Mouse (Mus musculus) layer of hippocampus, postnatal 10 days (tissue): ENCODE results near the gene 4931428F04Rik. TPM values are rescaled to one million over a fixed set of nuclear protein-coding genes. Genes with fewer than 3 reads are reported as not detected.
A peak's percentile ranks its signal among the peaks of the same experiment; 100 is the strongest.

Source experiments
- DNase-seq, 2 experiments: peaks; one replicate each; pipeline ENCODE4 v3.0.0; 2021; ENCODE audit warnings: low spot score in 2 of 2
- long read RNA-seq: library from polyadenylated mRNA; stranded (forward); transcript quantifications from one replicate; pipeline ENCODE4 v2.0.0, GENCODE M21; 2023
- total RNA-seq, 2 experiments: library from RNA; stranded (reverse); gene quantifications; 2 replicates each; pipeline ENCODE4 v1.2.3; 2021

The 4931428F04Rik gene
- total RNA-seq: 10 to 100 TPM; 60.0 to 60.5 TPM
- long read RNA-seq, transcript 4931428F04Rik-201 (7 exons, 3,492 nt): major isoform, 7 of 21 reads
- long read RNA-seq, partial matches to known transcripts: 3 of 21 reads
- long read RNA-seq, other reads (novel, unspliced or antisense): 4 of 21 reads

DNA sequence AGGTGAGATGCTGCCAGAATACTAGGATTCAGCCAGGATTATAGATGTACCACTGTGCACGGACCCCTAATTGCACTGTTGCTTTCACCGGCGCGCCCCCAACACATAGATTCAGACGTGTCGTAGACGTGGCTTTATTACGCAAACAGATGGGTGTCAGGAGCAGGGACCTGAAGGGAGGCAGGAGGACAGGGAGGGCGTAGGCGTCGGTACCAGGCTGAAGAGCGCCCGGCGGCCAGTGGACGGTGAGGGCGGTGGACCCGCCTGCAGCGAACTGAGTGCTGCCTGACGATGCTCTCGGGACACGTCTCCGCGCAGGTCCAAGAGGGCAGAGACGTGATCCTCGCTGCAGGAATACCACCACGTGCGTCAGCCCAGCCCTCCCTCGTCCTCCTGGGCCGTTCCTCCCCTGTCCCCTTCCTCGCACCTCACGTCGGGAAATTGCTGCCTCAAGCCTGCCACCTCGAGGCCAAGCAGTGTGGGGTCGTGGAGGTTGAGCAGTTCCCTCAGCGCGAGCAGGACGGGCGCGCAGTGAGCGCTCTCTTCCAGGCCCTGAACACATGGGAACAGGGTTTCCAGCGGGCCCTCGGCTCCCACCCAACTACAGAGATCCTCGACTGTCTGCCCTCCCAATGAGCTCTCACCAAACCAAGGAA, at the start of gene 4931428F04Rik:
4931428F04Rik (minus strand) TSS at position 60 of the 656 bp plus-strand sequence.
- peak; percentile 67 for DNase-seq

DNA sequence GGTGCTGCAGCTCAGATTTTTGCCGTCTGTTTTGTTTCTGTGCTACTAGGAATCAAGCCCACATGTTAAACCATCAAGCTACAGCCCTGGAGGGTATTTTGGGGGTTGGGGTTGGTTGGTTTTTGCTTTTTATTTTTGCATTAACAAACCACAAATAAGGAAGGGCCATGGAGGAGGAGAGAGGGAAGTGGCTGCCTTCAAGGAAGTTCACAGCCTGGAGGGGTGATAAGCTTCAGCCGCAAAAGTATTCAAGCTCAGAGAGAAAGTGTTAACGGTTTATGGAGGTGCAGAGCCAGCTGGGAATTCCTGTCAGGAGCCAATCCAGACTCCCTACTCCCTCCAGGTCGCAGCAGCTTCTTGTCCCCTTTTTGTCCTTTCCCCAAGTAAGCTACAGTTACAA, 49.3 kb upstream of the 4931428F04Rik start:
- no peak for DNase-seq

DNA sequence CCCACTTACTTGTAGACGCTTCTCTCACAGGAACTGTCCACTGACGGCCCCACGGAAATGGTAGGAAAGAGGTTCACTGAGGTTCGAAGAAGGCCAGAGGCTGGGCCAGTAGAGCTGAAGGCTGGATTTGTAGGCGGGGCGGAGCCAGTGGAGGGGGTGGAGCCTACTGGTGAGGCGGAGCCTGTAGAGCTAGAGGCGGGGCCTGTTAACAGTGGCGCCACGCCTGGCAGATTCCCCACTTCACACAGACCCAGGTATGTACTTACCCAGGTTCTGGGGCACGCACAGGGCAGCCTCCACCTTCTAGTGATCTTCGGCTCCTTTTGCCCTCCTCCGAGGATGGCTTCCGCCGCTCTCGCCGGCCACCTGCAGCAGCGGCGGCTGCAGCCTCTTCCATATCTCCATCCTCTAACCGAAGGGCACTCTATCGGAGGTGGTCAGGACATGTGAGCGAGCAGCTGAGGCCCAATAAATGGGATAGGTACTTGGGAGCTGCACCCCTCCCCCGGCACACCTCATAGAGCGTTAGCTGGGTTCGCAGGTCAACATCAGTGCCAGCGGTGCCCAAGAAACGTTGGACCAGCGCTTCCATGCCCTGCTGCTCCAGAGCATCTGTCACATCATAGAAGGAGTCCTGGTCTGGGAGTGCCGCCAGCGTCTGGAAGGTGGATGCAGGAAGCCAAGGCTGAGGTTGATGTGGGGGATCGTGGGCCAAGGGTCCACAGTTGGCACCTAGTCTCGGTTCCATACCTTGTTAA, 46.9 kb upstream of the 4931428F04Rik start:
- DNase-seq: no peak

DNA sequence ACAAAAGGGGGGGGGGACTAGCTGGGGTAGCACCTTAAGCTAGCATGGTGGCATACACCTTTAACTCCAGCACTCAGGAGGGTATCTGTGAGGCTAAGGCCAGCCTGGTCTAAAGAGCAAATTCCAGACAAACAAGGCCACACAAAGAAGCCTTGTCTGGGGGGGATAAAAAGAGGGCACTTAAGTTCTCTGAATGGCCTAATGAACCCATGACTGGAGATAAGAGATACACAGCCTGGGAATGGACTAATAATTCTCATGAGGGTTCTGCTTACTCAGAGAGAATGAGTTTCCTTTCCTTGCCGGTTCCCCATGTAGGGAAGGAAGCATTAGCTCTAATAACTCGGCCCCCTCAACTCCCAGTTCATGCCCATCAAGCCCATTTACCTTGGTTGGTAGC, 42.9 kb upstream of the 4931428F04Rik start:
- no peak for DNase-seq

DNA sequence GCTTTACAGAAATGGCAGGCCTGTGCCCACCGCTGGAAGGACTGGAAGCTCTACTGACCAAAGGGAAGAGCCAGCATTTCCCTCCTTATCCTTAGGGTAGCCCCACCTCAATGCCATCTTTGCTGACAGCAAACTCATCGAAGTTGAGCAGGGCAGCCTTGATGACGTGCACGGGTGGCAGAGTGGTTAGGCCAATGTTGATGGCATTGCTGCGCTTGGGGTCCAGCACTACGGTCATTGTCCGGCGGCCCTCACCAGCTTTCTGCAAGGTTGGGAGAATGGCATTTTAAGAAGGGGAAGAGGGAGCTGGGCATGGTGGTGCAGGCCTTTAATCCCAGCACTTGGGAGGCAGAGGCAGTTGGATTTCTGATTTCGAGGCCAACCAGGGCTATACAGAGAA, 42.3 kb upstream of the 4931428F04Rik start:
- DNase-seq: no peak

DNA sequence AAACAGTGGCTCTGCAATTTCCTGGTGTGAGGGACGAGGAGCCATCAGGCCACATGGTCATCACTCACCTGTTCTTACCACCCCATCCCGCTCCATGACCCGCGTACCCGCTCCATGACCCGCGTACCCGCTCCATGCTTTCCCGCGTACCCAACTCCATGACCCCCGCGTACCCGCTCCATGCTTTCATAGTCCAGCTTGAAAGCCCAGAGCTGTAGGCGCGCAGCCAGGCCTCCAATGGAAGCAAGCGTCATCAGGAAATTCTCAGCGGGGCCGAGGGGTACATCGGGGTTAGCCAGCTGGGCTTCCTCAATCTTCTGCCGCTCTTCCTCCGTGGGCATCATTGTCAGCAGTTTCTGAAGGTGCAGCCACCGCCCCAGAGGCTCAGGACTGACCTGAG, 41.8 kb upstream of the 4931428F04Rik start:
- no peak for DNase-seq

DNA sequence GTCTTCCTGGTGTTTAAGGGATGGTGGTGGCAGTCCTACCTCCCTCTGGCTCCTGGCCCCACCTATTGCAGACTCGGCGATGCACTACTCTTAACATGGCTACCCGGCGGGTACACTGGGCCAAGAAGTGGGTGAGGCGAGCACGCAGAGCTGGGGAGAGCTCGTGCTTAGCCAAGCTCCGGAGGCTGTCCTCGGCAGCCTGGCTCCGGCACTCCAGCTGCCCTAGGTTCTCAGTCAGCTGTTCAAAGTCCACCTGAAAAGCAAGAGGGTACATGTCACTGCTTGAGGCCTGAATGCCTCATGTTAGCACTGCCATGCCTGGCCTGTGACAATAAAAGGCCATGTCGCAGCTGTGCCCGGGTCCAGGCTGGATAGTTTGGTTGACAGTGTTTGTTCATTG, 40.7 kb upstream of the 4931428F04Rik start:
- no peak for DNase-seq

DNA sequence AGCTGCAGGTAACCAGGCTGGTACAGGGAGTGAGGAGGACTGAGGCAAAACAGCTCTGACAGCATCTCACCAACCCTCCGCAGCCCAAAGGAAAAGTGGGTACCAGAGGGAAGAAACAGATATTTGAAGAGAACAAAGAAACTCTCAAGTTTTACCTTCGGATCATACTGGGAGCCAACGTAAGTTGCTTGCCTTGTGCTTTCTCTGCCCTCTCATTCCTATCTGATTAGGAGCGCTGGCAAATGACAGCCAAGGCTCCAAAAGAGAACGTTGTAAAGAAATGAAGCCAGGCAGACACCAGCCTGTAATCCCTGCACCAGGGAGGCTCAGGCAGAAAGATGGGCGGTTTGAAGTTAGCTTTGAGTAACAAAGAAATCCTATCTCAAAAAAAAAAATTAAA, 37.3 kb upstream of the 4931428F04Rik start:
- no peak for DNase-seq

DNA sequence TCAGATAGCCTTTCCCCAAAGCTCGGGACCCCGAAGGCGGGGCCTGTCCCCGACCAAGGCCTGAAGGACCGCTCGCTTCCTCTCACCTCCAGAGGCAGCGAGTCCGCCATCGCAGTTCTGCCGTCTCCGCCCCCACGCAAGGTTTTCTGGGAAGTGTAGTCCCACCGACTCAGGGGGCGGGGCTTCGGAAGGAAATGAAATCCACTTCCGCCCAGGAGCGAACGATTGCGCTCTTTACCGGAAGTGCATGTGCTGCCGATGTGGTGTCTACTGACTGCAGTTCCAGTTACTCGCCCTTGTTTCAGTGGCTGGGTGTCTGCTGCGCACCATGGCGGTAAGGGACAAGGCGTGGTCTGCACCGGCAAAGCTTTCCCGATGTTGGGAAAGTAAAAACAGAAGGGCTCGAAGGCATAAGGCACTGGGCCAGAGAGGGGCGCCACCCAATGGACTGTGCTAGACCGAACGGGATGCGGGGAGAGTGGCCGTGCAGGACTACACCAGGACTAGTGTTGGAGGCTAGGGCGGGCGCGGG, 36.5 kb upstream of the 4931428F04Rik start, which contains the start of the genes Lrrc29 and Tmem208:
Lrrc29 (minus strand) TSS at position 138 of the 532 bp plus-strand sequence.
Tmem208 (plus strand) TSS at position 214 of the 532 bp plus-strand sequence.
- peak; percentile 97 to 98 for DNase-seq

DNA sequence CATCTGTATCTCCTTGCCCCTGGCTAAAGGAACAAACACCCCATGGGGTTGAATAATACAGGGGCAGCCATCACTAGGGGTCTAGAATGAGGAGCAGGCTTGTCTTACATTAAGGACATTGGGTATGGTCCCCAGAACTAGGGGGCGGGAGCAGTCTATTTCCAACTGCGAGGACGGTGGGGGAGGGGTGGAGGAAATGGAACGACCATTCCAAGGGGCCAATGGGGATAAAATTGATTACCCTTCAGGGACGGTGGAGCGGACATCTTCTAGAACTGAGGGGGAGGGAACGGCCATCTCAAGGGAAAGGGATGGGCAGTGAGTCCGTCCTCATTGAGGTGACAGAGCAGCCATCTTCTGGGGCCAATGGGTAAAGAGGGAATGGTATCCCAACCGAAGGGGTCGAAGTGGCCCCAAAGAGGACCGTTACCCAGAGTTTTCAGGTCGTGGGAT, 36.0 kb upstream of the 4931428F04Rik start:
- peak in 1 of 2 experiments; percentile 30 for DNase-seq

DNA sequence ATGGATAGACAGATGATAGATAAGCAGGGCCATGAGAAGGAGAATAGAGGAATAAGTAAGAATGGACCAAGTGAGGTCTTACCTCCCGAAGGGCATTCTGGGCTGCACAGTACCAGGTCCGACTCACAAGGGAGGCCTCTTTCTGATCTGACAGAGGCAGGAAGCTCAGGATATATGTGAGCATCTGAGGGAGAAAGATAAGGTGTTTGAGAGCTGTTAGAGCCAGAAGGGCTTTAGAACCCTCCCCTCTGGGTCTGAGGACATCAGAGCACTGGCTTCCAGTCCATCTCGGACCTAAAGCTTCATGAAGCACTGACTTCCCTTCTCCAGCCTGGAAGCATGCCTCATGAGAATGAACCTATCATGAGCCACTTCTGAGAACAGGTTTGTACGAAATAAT, 33.5 kb upstream of the 4931428F04Rik start:
- no peak for DNase-seq

DNA sequence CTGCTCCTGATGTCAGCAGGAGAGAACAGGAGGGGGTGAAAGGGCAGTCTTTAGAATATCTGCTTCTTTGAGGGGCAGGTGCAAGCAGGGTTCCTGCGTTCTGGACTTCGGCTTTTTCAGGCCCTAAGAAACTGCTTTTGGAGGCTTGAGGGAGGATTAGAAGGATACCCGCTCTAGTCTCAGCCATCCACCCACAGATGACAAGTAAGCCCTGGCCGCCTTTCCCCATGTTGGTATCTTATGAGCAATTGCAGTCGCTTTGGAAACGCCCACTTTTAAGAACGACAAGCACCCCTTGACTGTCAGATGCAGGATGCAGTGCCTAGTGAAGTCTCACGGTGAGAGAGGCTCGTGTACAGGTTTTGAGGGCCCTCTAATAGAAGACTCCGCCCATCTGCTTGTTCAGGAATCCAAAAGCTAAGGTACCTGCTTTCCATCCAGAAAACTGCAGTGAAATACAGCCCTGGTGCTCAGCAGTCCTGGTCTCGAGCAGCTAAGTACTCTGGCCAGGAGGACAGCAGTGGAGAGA, 29.1 kb upstream of the 4931428F04Rik start:
- DNase-seq: no peak

DNA sequence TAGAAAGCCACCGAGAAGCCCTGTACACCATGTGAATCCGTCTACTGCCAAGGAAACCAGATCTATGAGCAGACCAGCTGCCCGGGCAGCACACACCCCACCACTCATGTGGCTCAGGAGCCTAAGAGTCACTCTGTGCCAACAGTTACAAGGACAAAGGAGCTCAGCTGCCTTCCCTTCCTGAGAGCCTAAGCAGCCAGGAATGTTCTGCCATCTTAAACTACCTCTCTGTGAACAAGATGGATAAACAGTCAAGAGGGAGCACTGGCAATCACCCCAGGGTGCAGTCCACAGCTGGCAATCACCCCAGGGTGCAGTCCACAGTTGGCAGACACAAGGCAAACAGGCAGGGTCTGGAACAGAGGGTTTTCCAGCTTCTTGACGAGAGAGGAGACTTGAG, 28.3 kb upstream of the 4931428F04Rik start:
- DNase-seq: no peak

DNA sequence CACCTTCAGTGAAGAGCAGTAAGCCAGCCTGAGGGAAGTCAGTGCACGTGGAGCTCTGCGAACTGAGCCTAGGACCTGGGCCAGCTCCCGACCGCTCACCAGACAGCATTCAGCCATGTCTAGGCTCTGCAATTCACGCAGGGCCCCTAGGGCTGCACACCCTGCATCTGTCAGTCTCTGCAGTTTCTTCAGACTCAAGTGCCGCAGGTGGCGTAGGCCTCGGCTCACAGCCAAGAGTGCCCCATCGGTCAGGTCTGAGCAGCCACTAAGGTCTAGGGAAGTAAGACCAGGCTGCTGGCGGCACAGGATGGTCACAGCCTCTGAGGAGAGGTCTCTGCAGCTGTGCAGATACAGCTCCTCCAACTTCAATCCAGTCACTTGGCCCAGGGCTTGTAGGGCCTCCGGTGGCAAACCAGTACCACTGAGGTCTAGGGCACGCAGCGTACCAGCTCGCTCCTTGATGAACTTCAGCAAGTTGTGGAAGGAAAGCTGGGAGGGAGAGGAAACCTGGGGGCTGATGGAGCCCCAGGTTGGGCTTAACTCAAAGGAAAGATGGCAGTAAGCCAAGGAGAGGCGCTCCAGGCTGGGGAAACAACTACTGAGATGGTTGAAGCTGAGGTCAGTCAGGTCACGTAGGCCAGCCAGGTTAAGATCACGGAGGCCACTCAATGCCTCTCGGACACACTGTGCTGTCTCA, 25.6 kb upstream of the 4931428F04Rik start:
- DNase-seq: no peak

DNA sequence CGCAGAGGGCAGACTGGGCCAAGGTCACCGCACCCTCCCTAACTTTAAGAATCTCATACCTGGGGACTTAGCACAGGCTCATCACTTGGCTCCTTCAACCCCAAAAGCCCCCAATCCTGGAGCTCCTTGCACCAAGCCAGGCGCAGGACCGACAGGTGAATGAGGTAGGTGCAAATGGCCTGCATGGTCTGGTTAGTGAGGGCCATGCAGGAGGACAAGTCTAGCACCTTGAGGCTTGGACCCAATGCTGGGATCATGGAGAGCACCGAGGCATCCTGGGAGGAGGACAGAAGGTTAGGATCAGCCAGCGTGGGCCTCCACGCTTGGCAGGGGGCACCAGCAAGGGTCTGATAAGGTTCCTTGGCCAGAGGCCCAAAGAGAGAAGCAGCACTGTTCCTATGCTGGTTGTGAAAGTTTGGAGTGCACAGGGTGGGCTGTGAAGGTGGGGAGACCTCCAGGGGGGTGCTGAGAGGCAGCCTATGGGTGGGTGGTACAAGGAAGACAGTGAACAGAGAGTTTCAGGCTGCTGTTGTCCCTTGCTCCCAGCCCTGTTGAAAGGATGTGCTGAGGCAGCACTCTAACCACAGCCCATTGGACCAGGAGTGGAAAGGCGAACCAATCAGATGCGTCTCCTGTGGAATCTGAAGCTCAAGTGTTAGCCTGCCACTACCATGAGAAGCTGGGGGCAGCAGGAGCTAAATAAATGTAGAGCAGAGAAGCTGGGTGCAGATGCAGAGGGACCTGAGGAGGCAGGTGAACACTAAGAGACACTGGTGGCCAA, 24.1 kb upstream of the 4931428F04Rik start:
- no peak for DNase-seq

DNA sequence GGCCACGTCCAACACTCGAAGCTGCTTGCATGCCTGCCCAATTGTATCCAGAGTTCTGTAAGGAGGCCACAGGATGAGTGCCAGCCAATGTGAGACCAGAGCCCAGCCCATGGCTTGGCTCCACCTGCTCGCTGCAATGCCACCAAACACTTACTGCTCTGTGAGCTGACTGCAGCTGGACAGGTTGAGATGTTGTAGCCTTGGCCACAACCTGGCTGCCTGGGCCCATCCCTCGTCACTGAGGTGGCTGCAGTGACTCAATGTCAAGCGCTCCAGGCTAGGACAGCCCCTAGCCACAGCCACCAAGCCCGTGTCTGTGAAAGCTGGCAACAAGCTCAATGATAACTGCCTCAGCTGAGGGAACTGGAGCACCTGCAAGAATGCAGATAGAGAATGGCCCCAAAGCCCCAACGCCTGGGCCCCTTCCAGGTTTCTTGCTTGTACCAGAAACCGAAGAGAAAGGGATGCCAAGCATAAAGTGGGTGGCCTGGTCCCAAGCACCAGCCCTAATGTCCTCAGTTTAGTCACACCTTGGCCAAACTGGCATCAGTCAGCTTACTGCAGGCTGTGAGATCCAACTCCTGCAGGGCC, 23.3 kb upstream of the 4931428F04Rik start:
- DNase-seq: no peak

DNA sequence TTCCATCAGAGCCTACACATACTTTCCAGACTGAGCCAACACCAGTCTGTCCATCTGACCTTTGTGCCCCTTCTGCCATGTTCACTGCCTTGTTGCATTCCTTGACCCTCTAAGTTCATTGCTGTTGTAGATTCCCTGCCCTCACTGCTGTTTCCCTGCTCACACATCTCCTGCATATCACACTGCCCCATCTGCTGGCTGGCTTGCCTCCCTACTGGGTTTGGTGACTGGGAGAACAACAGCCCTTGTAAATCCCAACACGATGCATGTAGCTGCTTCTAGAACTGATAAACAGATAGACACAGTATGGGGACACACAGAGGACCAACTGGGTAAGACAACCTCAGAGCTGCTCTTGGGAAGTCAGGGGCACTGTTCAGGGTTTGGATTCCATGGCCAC, 22.1 kb upstream of the 4931428F04Rik start:
- no peak for DNase-seq

DNA sequence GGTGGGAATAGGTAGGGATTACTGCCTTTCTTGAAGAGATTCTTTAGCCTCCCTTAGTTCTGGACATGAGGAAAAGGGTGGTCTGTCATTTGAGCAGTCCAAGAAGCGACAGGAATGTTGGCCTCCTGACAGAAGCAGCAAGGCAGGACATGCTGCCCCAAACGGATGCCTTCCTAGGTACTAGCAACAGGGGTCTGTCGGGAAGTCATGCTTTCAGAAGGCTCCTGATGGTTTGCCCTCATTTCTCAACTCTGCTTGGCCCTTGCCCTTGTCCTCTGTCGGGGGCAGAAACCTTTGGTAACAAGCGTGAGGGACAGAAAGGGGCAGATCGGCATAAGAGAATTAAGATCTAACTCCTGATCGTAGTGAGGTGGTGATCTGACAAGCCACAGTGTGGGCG, 20.5 kb upstream of the 4931428F04Rik start:
- no peak for DNase-seq

DNA sequence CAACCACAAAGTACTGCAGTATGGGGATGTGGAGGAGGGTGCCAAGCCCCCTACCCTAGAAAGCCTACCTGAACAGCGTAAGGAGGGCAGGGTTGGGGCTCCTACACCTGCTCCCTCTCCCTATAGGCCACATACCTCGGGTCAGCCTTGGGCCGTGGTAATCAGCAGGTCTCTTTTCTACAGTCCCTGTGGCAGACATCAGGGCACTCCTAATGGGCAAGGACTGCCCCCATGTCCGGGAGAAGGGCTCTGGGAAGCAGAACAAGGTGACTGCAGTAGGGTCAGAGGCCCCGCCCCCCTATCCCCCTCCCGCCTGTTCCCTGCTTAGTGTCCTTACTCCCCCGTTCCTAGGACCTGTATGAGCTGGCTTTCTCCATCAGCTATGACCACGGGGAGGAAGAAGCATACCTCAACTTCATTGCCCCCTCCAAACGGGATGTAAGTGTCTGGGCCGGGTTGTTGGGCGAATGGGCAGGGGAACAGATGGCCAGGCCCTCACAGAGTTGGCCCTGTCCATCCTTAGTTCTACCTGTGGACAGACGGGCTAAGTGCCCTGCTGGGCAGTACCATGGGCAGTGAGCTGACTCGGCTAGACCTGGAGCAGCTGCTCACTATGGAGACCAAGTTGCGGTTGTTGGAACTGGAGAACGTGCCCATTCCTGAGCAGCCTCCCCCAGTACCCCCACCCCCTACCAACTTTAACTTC, 19.6 kb upstream of the 4931428F04Rik start:
- no peak for DNase-seq
